Mouse (Mus musculus) liver, embryonic 15.5 days (tissue): ENCODE measurements around the gene Ginm1. TPM values are rescaled to one million over a fixed set of nuclear protein-coding genes. Genes with fewer than 3 reads are reported as not detected.
A peak's percentile ranks its signal among the peaks of the same experiment; 100 is the strongest.

ENCODE experiments used
- microRNA-seq: library from miRNA; unstranded; fragments of <30 nt; microRNA quantifications from one replicate; pipeline ENCODE4, GENCODE M21; 2016
- polyA plus RNA-seq: library from polyadenylated mRNA; unstranded; fragments of >200 nt; fragmentation: Nextera tagmentation; extraction: Ambion mirVana; gene quantifications from 2 replicates; pipeline ENCODE4 v1.2.1, GENCODE M21; 2015

Ginm1 gene
- polyA plus RNA-seq, 1 experiment from 2014 or later, result 29.0 TPM

Small RNA genes within 50 kb of the gene (microRNA-seq; reads per million reads assigned to microRNA genes)
- 11.2 reads per million, percentile 28 among the genes with 10 or more reads in this experiment for gene Mir5104

Other genes with a start within 250 kb of the Ginm1 start
- 0.30 and 0.37 TPM in 2 replicates for gene Lrp11, start 203.0 kb downstream of the Ginm1 start, polyA plus RNA-seq
- 21.2 and 23.8 TPM in 2 replicates for gene Nup43, start 125.3 kb downstream of the Ginm1 start, polyA plus RNA-seq
- gene Pcmt1, start 111.7 kb downstream of the Ginm1 start, polyA plus RNA-seq, result 91.2 and 95.5 TPM in 2 replicates
- 2.3 and 2.5 TPM in 2 replicates for gene Lats1, start 111.6 kb downstream of the Ginm1 start, polyA plus RNA-seq
- gene Katna1, start 66.8 kb downstream of the Ginm1 start, polyA plus RNA-seq, result 28.6 and 29.6 TPM in 2 replicates
- gene Ppil4, start 67 bp upstream of the Ginm1 start, polyA plus RNA-seq, result 20.3 and 21.9 TPM in 2 replicates
- gene Zc3h12d, start 39.6 kb upstream of the Ginm1 start, polyA plus RNA-seq, result 0.58 and 0.88 TPM in 2 replicates
- gene Tab2, start 163.4 kb upstream of the Ginm1 start, polyA plus RNA-seq, result 7.9 and 8.7 TPM in 2 replicates